Mouse (Mus musculus): ENCODE measurements around the gene Gm128.
"Not testable (repeated sequence)": the region's sequence is repeated elsewhere in the genome, so short reads cannot be mapped to it uniquely, and the experiment has no call there.

Gm128 gene

DNA sequence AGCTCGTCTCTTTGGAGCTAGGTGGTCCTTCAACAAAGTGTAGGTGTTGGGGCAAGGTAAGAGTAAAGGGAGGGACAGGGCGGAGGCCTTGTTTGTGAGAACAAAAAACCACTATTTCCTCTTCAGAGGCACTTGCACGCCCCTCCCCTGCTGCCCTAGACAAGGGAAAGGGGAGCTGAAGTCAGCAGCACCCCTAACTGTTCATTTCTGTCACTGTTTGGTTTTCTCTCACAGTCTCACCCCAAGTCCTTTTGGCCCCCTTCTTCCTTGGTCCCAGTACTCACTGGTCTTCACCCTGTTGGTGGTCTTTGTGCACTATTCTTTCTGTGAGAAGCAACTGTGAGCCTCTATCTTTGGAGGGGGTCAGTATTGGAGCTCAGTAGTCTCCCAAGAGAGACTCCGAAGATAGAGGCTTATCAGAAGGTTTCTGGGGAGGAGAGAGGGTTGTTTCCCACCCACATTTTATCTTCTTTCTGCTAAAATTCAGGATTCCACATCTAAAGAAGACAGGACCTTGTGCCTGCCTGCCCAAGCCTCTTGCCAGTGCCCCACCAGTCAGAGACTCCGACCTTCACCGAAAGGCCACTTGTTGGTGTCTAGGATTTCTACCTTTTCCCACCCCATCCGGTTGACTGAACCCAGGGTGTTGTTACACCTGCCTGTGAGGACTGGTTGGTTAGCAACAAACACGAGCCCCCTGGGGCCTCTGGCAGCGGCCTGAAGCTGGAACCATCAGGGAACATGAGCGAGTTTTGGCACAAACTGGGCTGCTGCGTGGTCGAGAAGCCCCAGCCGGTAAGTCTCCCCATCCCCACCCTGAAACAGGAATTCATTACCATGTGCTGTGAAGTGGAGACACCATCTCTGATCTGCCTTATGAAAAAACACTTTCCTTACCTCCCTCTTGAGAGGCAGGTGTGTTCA is 9.8 kb downstream of the Gm128 start, which contains the start of gene Mllt11:
Gene Mllt11, minus strand, starts transcription at position 874 of the 924 bp plus-strand sequence.
- DNase-seq (ENCODE audit: low read depth, low spot score) = no peak

DNA sequence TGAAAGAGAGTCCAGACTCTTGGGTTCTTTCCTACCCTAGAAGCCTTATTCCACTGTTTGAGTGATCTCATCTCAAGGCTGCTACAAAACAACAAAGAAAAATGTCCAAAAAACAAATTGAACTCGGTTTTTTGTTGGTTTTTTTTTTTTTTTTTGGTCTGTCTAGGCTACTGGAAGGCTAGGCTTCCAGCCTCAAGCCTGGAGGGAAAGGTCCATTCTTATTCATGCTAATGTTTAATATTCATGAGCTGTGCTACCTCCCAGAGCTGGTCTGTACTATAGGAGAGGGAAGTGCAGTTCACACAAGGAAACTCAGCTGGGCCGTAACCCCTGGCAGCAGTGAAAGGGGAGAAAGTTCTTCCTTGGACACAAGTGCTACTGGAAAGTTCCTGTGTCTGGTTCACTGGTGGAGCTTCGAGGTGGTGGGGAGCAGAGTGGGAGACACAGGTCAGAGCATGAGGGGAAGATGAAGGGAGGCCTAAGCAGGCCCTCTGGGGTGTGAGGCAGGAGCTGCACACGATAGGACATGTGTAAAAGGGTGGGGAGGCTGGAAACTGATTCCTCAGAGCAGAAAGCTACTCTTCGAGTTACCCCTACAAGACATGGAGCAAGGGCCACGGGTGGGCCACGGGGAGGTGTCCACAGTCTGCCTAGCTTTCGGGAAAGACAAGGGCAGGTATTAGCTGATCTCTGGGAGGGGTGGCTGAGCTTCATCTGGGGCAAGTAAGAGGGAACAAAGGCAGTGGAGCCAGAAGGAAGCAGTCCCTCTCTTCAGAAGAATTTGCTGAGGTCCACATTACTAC is 10.7 kb downstream of the Gm128 start:
- DNase-seq (ENCODE audit: low read depth, low spot score) = no peak

DNA sequence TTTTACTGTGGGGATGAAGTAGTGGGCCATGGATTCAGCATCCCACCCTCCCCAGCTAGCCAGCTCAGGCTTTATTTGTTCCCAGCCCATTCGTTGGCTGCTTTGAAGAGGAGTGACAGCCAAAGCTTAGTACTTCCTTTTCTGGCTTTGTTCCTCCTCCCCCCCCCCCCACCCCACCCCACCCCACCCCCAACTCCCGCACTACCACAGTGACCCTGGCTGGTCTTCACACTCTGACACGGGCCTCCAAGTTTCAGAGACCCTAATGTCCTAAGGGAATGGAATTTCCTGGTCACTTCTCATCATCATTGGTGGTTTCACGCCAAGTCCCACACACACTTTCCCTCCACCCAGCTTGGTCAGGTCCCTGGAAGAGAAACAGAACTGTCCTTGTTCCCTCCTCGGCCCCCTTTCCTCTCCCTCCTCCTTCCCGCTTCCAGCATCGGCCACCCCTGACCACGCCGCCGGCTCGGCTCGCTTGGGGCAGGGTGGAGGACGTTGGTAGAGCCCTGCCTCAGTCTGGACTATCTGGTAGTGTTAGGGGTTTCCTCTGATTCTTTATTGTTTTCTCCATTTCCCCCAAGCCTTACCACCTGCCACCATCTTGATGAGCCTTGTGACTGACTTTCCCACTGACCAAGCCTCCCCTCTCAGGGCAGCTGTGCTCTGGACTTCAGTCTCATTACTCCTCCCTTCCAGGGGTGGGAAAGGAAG is 11.5 kb downstream of the Gm128 start:
- DNase-seq (ENCODE audit: low read depth, low spot score) = no peak

DNA sequence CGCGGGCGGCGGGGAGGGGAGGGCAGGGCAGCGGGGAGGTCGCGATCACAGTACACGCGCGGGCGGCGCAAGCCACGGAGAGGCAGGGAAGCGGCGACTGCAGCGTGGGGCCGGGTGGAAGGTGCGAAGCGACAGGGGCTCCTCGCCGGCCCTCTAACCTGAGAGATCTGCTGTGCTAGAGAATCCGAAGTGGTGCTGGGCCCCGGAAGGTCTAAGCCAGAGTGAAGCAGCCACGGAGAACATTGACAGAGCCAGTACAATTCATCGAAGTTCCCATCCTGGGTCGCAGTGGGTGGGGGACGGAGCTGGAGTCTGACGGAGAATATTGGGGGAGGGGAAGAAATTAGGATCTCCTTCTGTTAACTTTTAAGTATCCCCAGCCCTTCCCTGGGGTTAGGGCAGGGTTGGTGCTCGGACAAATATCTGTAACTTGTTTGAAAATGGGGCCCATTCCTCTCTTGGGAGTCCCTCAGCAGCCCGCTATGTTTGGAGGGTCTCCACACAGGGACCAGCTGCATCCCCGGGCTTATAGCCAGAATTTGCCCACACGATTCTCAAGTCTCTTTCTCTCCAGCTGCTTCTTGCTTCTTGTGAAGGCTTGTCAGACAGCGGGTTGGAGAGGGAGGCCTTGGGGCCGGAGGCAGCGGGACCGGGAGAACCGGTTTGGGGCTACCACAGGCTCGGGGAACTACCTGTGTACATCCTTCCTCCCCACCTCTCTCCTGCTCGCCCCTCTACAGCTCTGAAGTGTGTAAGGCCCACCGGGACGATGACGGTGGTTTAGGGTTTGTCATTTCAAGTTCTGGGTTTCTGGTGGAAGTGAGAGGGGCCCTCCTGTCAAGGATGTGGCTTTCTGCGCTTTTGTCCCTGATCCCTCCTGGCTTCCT is 12.3 kb downstream of the Gm128 start:
- no peak for DNase-seq (ENCODE audit: low read depth, low spot score)

DNA sequence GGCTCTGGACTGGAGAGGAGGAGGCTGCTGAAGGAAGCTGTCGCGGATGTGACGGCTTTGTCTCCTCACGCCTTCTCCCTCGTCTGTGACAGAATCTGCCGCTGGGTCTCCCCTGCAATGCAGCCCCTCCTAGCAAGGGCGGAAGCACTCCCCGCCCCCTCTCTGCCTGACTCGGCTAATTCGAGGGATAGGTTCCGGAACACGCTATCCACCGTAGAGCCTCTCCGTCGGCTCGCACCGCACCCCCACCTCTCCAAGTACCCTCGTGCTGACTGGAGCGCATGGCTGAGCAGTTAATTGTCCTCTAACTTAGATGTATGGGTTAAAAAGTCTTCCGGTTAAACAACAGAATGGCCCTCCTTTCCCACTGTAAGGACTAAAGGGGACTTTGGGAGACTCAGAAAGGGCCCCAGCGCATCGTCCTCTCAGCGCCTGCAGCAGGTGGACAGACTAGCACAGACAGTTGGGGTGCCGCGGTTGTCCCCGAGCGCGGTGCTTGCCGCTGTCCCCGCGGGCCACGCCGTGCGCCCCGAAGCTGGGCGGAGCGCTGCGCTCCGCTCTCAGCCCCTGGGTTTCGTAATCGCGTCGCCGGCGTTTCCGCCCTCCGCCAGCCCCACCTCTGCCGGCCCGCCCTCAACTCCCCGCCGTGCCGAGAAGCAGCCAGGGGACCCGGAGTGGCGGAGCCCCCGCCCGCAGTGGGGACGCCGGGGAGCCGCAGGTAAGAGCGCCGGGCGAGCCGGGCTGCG is 13.1 kb downstream of the Gm128 start, which contains the start of gene Cdc42se1:
Gene Cdc42se1, plus strand, starts transcription at position 585 of the 746 bp plus-strand sequence.
- peak; percentile 81 for DNase-seq (ENCODE audit: low read depth, low spot score)

DNA sequence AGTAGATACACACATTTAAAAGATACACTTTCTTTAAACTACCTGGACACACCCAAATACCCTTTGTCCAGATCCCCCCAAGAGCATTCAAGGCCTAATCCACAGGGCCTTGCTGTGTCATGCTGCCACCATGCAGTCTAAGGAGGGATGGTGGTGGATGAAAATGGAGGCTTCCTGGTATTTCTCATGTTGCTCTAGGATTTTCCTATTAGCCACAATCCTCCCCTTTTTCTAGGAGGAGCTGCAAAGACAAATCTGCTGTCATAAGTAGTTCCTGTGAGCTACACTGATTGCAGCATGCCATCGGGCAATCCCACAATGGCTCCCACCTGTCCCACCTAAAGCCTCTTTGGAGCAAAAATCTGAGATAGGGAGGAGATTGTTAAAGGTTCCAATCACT is 14.2 kb downstream of the Gm128 start:
- DNase-seq (ENCODE audit: low read depth, low spot score) = no peak

DNA sequence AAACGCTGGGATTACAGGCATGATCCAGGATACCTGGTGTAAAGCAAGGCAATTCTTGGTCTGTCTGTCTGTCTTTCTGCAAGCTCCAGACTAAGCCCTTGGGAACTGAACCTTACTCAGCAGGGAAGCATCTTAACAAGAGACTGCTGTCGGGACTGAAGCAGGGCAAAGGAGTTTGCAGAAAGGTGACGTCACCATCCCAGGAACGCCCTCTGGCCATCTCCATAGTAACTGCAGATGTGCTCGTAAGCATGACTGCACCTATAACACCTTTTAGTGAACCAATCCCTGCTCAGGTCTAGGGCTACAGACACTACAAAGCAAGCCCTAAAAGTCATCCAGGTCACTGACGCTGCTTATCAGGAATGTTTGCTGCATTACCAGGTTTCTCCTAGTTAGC is 17.1 kb downstream of the Gm128 start:
- no peak for DNase-seq (ENCODE audit: low read depth, low spot score)

DNA sequence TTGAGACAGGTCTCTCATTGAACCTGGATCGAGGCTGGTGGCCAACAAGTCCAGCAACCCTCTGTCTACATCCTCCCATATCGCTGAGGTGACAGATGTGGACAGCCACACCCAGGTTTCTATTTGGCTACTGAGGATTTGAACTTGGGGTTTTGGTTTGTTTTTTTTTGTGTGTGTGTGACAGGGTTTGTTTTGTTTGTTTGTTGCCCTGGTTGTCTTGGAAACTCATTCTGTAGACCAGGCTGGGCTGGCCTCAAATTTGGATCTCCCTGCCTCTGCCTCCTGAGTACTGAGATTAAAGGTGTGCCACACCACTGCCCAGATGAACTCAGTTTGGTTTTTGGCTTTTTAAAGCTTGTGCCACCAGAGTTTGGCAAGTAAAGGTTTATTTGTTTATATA is 18.4 kb downstream of the Gm128 start:
- DNase-seq (ENCODE audit: low read depth, low spot score) = no peak

DNA sequence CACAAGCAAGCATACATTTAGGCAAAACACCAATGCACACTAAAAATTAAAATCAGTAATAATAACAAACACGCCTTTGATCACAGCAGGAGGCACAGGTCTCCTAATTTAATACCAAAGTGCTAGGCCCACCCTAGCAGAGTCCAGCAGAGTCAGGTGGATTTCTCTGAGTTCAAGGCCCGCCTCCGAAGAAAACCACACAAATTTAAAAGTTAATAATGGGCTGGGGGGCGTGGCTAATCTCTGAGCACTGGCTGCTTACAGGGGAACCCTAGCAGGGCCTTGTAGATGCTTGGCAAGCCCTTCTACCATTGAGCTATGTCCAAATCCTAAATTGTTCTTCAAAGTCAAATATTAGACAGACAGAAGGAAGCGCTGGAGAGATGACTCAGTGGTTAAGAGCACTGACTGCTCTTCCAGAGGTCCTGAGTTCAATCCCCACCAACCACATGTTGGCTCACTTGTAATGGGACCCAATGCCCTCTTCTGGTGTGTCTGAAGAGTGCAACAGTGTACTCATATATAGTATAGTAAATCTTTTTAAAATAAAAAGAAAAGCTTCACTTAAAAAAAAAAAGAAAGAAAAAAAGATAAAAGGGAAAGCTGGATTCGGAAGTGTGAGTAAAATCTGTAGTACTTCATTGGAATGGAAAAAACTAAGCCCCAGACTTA is 22.8 kb downstream of the Gm128 start:
- DNase-seq (ENCODE audit: low read depth, low spot score) = no peak

DNA sequence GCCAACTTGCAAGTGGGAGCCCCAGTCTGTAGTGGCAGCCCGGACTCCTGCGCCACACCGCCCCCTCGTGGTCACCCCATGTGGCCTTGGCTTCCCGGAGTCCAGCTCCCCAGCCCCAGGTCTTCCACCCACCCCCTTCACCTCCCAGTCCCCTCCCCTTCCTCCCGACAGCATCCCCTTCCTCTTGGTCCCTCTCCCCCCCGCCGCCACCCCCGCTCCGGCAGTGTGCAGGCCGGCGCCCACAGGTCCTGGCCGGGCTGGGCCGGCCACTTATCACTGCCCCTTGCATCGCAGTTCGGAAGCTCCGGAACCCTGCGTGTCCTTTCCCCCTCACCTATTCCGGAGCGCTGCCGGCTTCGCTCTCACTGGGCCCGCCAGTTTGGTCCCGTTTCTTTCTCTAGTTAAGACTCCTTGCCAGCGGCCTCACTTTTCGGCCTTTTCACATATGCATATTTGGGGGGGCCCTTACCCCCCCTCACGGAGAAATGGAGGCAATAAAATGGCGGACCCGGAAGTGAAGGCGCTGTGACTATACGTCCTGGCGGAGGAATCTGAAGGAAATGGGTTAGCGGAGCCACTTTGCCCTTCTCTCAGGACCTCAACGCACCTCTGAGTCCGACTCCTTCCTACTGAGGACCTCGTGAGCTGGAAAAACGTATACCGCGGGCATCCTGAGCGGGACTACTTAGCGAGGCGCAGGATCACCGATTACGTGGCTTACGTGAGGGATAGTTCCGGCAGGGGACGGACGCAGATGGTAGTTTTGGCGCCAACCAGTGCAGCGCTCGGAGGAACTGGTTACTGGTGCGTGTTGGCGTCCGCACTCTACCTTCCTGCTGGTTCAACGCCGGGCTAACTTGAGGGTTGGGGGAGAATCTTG is 23.9 kb downstream of the Gm128 start, which contains the start of gene Gabpb2:
Gene Gabpb2, minus strand, starts transcription at position 662 of the 880 bp plus-strand sequence.
- DNase-seq (ENCODE audit: low read depth, low spot score) = peak; percentile 91

DNA sequence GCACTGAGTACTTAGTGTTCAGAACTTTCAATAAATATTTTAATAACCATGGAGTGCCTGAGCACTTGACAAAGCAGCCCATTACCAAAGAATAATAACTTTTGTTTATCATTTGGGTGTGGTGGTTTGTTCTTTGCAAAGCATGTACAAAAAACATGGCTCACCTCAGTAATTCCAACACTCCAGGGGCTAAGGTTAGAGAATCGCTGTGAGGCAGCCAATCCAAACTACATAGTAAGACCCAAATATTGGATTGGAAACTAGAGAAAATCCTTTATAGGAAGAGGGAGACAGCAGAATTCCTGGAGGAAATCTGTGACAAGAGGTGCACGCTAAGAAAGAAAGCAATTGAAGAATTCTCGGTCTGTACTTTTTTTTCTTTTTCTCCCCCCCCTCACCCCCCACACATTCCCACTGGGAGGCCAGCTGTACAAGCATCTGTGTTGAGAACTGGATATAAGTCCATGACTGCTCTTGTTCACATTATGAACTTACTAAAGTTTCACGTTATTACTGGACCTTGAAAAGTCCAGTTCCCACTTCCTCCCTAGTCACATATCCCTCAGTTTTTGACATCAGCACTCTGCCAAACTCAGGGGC is 24.6 kb downstream of the Gm128 start:
- DNase-seq (ENCODE audit: low read depth, low spot score) = no peak

DNA sequence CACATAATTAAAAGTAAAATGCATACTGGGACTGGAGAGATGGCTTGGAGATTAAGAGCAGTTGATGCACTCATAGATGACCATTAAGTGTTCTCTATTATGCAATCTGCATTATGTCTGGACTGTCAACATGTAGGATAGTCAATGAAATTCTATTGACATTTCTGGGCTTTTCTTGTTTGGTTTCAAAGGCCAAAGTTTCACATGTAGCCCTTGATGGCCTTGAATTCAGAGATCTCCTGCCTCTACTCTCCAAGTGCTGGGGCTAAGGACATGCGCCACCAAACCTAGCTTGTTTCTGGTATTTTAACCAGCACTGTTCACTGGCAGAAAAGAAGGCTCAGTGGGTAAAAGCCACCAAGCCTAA is 27.8 kb downstream of the Gm128 start:
- no peak for DNase-seq (ENCODE audit: low read depth, low spot score)

DNA sequence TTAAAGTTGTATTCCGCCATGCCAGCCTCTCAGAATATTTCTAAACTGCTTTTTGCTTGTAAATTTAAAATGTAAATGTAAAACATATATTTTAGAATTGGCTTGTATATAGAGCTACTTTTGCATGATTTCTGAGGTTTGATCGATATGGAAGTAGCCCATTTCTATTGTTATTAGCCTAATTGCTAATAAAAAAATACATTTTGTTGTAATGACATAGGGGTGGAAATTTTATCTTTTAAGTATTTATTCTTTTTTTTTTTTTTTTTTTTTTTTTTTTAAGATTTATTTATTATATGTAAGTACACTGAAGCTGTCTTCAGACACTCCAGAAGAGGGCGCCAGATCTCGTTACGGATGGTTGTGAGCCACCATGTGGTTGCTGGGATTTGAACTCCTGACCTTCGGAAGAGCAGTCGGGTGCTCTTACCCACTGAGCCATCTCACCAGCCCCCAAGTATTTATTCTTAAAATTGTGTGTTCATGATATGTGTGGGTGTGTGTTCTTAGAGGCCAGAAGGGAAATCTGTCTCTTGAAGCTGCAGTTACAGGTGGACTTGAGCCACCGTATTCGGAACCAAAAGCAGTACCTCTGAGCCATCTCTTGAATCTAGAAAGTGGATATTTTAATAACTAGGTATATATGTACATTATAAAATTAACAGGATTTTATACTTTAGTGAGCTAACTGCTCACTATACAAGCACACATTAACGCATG is 28.3 kb downstream of the Gm128 start:
- not testable (repeated sequence) for DNase-seq (ENCODE audit: low read depth, low spot score)

DNA sequence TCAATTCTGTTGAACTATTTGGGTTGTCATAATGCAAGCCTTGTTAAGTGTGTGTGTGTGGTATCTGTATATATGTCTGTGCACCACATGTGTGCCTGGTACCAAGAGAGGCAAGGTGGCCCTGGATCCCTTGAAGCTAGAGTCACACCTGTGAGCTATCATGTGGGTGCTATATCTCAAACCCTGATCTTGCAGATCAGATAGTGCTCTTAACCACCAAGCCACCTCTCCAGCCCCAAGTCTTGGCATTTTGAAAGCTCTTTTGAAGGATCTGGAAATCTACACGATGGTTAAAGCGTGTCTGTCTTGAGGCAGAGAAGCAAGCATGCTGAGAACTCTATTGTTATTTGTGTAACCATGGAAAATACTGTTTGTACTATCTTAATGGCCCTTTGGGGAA is 30.8 kb downstream of the Gm128 start:
- DNase-seq (ENCODE audit: low read depth, low spot score) = peak; percentile 42

DNA sequence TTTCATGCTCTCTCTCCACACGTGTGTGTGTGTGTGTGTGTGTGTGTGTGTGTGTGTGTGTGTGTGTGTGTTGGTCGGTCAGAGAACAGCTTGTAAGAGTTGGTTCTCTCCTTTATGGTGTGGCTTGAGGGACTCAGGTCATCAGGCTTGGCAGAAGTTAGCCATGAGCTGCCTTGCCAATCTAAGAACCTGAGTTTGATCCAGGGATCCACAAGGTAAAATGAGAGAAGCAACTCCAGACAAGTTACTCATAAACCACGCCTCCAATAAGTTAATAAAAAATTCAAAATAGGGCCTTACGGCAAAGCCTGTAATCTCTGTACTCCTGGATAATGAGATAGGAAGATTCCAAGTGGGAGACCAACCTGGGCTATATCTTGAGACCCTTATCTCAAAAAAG is 33.1 kb downstream of the Gm128 start:
- no peak for DNase-seq (ENCODE audit: low read depth, low spot score)

DNA sequence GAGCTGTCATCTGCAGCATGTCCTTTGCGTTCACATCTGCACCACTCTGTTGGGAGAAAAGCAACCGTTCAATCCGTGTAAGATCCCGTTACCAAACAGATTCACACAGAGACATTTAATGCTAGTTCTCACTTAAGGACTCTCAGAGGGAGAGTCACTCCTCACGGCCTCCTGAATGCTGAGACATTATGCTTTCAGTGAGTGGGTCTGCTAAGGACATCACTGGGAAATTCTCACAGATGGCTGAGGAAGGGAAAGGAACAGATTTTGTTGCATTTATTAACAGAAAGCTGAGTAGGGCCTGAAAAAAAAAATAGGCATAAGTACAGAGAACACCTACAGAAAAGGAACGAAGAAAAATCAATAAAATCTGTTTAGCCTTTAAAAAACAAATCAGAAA is 37.5 kb downstream of the Gm128 start:
- DNase-seq (ENCODE audit: low read depth, low spot score) = no peak

DNA sequence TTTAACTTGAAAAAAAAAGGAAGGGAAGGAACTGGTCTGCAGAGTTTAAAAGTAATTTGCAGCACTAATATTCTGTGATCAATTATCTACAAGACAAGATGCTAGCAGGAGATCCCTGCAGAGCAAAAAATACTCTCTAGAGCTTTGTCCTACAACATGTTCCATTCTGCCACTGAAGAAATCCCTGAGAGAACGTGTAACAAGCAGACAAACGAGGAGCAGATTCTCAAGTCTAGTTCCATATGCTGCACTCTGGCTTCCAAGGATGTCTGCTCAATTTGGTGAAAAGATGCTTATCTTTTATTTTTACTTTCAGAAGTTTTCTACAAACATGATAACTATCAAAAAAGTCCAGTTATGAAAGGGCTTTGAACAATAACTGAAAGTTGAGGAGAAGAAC is 40.8 kb downstream of the Gm128 start:
- no peak for DNase-seq (ENCODE audit: low read depth, low spot score)

DNA sequence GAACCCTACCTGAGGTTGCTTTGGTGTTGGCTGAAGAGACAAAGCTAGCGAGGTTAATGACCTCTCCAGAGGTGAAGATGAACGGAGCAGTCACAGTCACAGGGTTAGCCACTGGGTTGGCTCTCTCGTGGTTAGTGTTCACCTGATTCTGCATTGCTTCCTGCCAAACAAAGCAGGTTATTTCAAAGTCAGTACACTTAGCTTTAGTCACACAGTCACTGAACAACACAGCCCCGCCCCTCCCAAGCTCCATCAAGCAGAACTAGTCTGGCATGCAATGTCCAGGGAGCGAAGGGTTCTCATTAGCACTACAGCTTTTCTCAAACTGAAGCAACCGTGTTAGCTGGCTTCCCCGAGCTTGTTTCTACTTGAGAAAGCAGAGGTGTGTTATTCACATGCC is 41.3 kb downstream of the Gm128 start:
- no peak for DNase-seq (ENCODE audit: low read depth, low spot score)
